Mouse (Mus musculus) forebrain, embryonic 11.5 days (tissue): ENCODE measurements around the gene Vapb. TPM values are rescaled to one million over a fixed set of nuclear protein-coding genes. Genes with fewer than 3 reads are reported as not detected.

Source experiments
- ATAC-seq: fragments of 200-750 bp; cut with Nextera tagmentation; replicated peaks from 2 replicates; pipeline ENCODE4 v1.8.0; 2017; ENCODE audit warnings: moderate TSS enrichment; ENCODE audit not compliant: low FRiP score
- DNase-seq: peaks from one replicate; pipeline ENCODE4 v3.0.0-alpha.2; 2017; ENCODE audit warnings: low spot score
- H3K27ac ChIP-seq: fragments of 300-500 bp; sonication (generic); 2 replicates; pipeline ENCODE4 v1.5.1; 2014; ENCODE audit warnings: low read depth, low read length
- H3K27me3 ChIP-seq: fragments of 300-500 bp; sonication (generic); 2 replicates; pipeline ENCODE4 v1.6.1; 2014; ENCODE audit warnings: mild to moderate bottlenecking, low read length, mixed read lengths; ENCODE audit not compliant: control insufficient read depth, insufficient read depth
- H3K36me3 ChIP-seq: fragments of 300-500 bp; sonication (generic); 2 replicates; pipeline ENCODE4 v1.6.1; 2014; ENCODE audit warnings: mild to moderate bottlenecking, low read length, moderate library complexity, mixed read lengths; ENCODE audit not compliant: control insufficient read depth, insufficient read depth
- H3K4me1 ChIP-seq: fragments of 300-500 bp; sonication (generic); replicated peaks from 2 replicates; pipeline ENCODE4 v1.6.1; 2014; ENCODE audit warnings: low read length, mixed read lengths; ENCODE audit not compliant: control insufficient read depth, insufficient read depth
- H3K4me2 ChIP-seq: fragments of 300-500 bp; sonication (generic); 2 replicates; pipeline ENCODE4 v1.6.1; 2014; ENCODE audit warnings: low read depth, mild to moderate bottlenecking, low read length, moderate library complexity, mixed read lengths; ENCODE audit not compliant: severe bottlenecking
- H3K4me3 ChIP-seq: fragments of 300-500 bp; sonication (generic); 2 replicates; pipeline ENCODE4 v1.5.1; 2014; ENCODE audit warnings: low read depth, low read length
- H3K9ac ChIP-seq: fragments of 300-500 bp; sonication (generic); 2 replicates; pipeline ENCODE4 v1.6.1; 2014; ENCODE audit warnings: low read length
- H3K9me3 ChIP-seq: fragments of 300-500 bp; sonication (generic); 2 replicates; pipeline ENCODE4 v1.6.1; 2016; ENCODE audit warnings: low read length, mixed read lengths; ENCODE audit not compliant: control insufficient read depth
- WGBS: fragments of 180-500 bp; shearing (Covaris S2); extraction: QIAGEN DNeasy Blood & Tissue Kit; methylation state at CpG from one replicate; pipeline ENCODE4 v1.1.7; 2014; 5-methylcytosine and 5-hydroxymethylcytosine counted together
- polyA plus RNA-seq: library from polyadenylated mRNA; unstranded; fragments of >200 nt; fragmentation: Nextera tagmentation; extraction: Ambion mirVana; gene quantifications from 2 replicates; pipeline ENCODE4 v1.2.1, GENCODE M21; 2014

Gene Vapb
- polyA plus RNA-seq, 1 experiment from 2014 or later = 11.5 TPM

DNA sequence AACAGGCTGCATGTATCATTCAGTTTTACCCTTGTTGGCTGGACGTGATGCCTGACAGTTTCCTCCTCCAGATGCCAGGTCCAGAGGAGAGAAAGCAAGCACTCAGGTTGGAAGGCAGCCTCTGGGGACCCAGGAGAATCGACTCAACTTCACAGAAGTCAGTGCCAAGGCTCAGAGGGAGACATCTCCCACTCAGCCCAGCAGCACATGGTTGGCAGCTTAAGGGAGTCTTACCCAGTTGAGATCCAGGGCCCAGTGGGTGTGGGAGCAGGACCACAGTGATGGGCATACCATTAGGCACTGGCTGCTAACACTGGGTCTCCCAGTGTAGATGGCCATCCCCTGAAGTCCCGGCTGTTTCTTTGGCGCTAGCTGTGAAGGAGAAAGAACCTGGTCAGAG lies 64.9 kb downstream of the Vapb start:
- ATAC-seq (no peak), DNase-seq (no peak)
- no peaks in the 10 kb centered on the region for H3K4me1 ChIP-seq
- no peak overlapping the region for H3K4me2 ChIP-seq
- WGBS = 84% methylated on average over 4 of the region's 4 CpGs
- no peaks in the 10 kb centered on the region for H3K27me3 ChIP-seq
- no peaks in the 10 kb centered on the region for H3K9me3 ChIP-seq
- no peak overlapping the region for H3K9ac ChIP-seq
- H3K27ac ChIP-seq = no peak overlapping the region
- H3K4me3 ChIP-seq = no peak overlapping the region
- H3K36me3 ChIP-seq = no peaks in the 10 kb centered on the region

GRCm38 (mm10) chr2:173802956-173803355 lies 65.6 kb downstream of the Vapb start:
- Histone ChIP-seq H3K4me2 (no peak overlapping the region), H3K9ac (no peak overlapping the region), H3K4me3 (no peak overlapping the region), H3K36me3 (no peaks in the 10 kb centered on the region), H3K27me3 (no peaks in the 10 kb centered on the region), H3K9me3 (no peaks in the 10 kb centered on the region), H3K4me1 (no peaks in the 10 kb centered on the region), H3K27ac (no peak overlapping the region)
- DNase-seq = no peak
- no peak for ATAC-seq
- 79% methylated on average over 3 of the region's 3 CpGs for WGBS

GRCm38 (mm10) chr2:173803827-173804226 lies 66.5 kb downstream of the Vapb start:
- H3K4me1 ChIP-seq = no peaks in the 10 kb centered on the region
- WGBS = 92% methylated on average over 11 of the region's 11 CpGs
- DNase-seq (no peak), ATAC-seq (no peak)
- H3K9me3 ChIP-seq = no peaks in the 10 kb centered on the region
- H3K27ac ChIP-seq = no peak overlapping the region
- no peak overlapping the region for H3K9ac ChIP-seq
- no peak overlapping the region for H3K4me3 ChIP-seq
- H3K27me3 ChIP-seq = no peaks in the 10 kb centered on the region
- no peaks in the 10 kb centered on the region for H3K36me3 ChIP-seq
- H3K4me2 ChIP-seq = no peak overlapping the region

- no peak for ATAC-seq
- Histone ChIP-seq H3K27ac (no peak overlapping the region), H3K4me3 (no peak overlapping the region), H3K27me3 (no peaks in the 10 kb centered on the region), H3K36me3 (no peaks in the 10 kb centered on the region), H3K9ac (no peak overlapping the region), H3K9me3 (no peaks in the 10 kb centered on the region), H3K4me1 (no peaks in the 10 kb centered on the region), H3K4me2 (no peak overlapping the region)
- peak; percentile 23 for DNase-seq
- 84% methylated on average over 7 of the region's 7 CpGs for WGBS
These were observed 69.3 kb downstream of the Vapb start for GRCm38 (mm10) chr2:173806621-173807020.

DNA sequence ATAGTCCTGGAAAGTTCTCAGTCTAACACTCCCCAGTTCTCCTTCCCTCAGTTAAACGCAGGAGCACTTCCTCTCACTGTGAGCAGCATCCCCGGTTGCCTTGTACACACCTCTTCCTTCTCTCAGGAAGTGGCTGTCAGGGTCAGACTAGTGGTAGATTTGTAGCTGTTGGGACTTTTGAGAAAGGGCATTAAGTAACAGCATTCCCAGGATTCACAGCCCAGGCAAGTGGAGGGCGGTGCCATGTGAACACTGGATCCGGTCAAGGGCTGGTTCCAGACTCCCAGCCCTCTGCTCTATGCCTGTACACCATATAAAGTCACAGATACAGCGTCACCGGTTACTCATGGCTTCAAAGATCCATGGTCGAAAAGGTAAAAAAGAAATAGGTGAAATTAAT lies 71.6 kb downstream of the Vapb start:
- DNase-seq (peak; percentile 11), ATAC-seq (no peak)
- H3K9me3 ChIP-seq = no peaks in the 10 kb centered on the region
- no peak overlapping the region for H3K9ac ChIP-seq
- no peak overlapping the region for H3K27ac ChIP-seq
- 89% methylated on average over 7 of the region's 7 CpGs for WGBS
- no peak overlapping the region for H3K4me2 ChIP-seq
- no peaks in the 10 kb centered on the region for H3K36me3 ChIP-seq
- H3K4me3 ChIP-seq = no peak overlapping the region
- no peaks in the 10 kb centered on the region for H3K27me3 ChIP-seq
- H3K4me1 ChIP-seq = no peaks in the 10 kb centered on the region

DNA sequence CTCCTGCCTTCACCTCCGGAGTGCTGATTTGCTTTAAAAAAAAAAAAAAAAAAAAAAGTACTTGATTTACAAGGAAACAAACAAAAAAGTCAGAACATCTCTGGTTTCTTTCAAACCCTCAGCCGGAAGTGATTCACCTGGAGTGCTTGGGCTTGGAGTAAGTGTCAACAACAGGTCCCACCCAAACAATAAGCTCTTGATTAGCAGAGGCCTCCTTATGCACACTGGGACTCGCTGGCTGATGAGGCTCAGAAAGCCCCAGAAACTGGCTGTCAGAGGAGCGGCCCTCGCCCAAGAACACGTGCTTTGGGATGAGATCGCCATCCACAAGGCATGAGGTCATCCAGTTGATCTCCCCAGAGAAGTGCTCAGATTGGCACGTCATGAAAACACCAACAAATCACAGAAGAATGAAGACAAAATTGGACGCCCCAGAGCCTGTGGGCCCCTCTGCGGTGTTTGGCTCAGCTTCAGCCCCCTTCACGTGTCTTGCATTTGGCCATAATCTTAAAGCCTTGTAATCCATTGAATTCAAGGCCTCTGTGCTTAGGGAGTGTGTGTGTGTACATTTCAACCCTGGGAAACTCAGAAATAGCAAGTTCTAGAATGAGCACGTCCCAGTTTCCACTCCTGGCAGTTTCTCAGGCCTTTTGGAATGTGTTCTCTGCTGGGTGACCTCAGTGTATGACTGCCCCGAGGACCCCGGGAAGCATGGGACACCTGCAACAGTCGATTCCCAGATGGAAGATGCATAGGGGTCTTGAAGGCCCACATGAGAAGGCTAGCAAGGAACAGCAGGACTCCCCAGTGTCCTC lies 72.9 kb downstream of the Vapb start:
- no peak overlapping the region for H3K27ac ChIP-seq
- H3K4me2 ChIP-seq = no peak overlapping the region
- no peak overlapping the region for H3K4me3 ChIP-seq
- no peak overlapping the region for H3K9ac ChIP-seq
- no peaks in the 10 kb centered on the region for H3K4me1 ChIP-seq
- no peaks in the 10 kb centered on the region for H3K9me3 ChIP-seq
- no peaks in the 10 kb centered on the region for H3K27me3 ChIP-seq
- no peak for ATAC-seq
- H3K36me3 ChIP-seq = no peaks in the 10 kb centered on the region
- 85% methylated on average over 15 of the region's 15 CpGs for WGBS
- peak; percentile 49 for DNase-seq

DNA sequence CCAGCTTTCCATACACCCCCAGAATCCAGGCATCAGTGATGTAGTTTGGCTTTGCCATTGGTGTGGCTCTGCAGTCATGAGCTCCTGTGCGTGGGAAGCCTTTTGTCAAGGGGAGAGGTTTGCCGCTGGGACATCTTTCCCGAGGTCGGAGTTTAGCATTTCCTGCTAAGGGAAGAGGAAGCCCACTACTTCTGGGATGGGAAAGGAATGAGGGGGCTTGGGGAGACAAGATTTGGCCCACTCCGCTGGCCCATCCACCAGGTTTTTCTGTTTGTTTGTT lies 73.5 kb downstream of the Vapb start:
- ATAC-seq (no peak), DNase-seq (no peak)
- Histone ChIP-seq H3K4me2 (no peak overlapping the region), H3K9me3 (no peaks in the 10 kb centered on the region), H3K27me3 (no peaks in the 10 kb centered on the region), H3K27ac (no peak overlapping the region), H3K9ac (no peak overlapping the region), H3K36me3 (no peaks in the 10 kb centered on the region), H3K4me1 (no peaks in the 10 kb centered on the region), H3K4me3 (no peak overlapping the region)
- WGBS = 94% methylated on average over 5 of the region's 5 CpGs

DNA sequence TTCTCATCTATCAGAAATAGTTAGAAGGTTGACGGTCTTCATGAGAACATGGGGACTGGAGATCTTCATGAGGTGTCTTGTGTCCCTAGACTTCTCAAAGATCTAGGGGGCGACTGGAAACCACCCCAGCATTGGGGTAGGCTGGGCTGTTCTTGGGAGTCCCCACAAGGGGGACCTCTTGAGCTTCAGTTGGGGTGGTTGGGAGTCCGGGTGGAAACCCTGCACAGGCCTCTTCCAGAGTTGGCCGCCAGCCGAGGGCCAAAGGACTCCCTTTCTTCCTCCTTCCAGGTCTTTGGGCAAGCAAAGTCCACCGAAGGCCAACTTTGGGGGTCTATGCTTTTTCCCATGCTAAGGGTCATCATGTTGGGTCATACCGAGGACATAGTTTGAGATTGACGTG lies 74.5 kb downstream of the Vapb start:
- no peak overlapping the region for H3K4me2 ChIP-seq
- 68% methylated on average over 8 of the region's 8 CpGs for WGBS
- H3K4me1 ChIP-seq = no peaks in the 10 kb centered on the region
- H3K27me3 ChIP-seq = no peaks in the 10 kb centered on the region
- H3K4me3 ChIP-seq = no peak overlapping the region
- DNase-seq = peak; percentile 49
- no peak for ATAC-seq
- H3K9me3 ChIP-seq = no peaks in the 10 kb centered on the region; the same call in 1 of the 2 replicates
- H3K36me3 ChIP-seq = no peaks in the 10 kb centered on the region
- no peak overlapping the region for H3K27ac ChIP-seq
- no peak overlapping the region for H3K9ac ChIP-seq

GRCm38 (mm10) chr2:173813071-173813470 lies 75.8 kb downstream of the Vapb start:
- Histone ChIP-seq H3K4me3 (no peak overlapping the region), H3K4me1 (no peaks in the 10 kb centered on the region), H3K27me3 (no peaks in the 10 kb centered on the region), H3K9ac (no peak overlapping the region), H3K9me3 (no peaks in the 10 kb centered on the region; the same call in 1 of the 2 replicates), H3K4me2 (no peak overlapping the region), H3K36me3 (no peaks in the 10 kb centered on the region), H3K27ac (no peak overlapping the region)
- peak; percentile 37 for DNase-seq
- ATAC-seq = no peak
- 81% methylated on average over 5 of the region's 5 CpGs for WGBS
